Mouse (Mus musculus) CD4-positive, CD25-positive, alpha-beta regulatory T cell, adult 2 months (primary cell): ENCODE data around the gene Rbms2.
"Not testable (repeated sequence)": the region's sequence is repeated elsewhere in the genome, so short reads cannot be mapped to it uniquely, and the experiment has no call there.

Experiments used
- DNase-seq: peaks from one replicate; pipeline ENCODE4 v3.0.0-alpha.2; 2012; ENCODE audit warnings: low read depth, low spot score

Rbms2 gene

DNA sequence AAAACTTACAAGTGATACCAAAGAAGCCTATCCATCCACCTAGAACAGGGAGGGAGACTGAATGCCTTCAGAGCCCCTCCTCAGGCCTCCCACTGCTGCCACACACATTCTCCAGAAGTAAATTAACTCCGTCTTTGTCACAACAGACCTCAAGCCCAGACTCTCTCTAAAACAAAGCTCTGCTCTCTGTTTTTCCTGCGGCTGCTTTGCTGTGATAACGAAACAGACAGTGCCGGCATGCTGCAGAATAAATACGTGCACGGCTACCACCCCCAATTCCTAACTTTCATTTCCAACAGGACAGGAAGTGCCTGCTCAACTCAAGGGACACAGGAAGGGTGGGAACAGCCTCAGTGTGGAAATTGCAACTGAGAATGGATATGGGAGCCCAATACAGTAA is at the start of gene Rbms2:
TSS of gene Rbms2 (minus strand) at position 309 of the 400 bp plus-strand sequence.
- no peak for DNase-seq

DNA sequence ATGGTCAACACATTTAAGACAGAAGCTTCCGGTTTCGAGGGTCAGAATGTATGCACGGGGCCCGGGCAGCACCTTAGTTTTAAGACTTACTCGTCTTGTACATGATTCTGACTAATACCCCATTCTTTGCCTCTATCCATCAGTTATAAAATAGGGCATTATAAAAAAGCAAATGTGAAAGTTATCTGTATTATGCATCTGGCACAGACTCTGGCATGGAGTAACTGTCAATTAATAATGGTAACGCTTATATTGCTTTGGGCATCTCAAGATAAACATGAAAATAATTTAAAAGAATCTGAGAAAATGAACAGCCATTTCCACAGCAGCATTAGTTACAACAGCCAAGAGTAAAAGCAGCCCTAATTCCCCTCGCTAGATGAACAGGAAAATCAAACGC is 47.9 kb upstream of the Rbms2 start:
- no peak for DNase-seq

DNA sequence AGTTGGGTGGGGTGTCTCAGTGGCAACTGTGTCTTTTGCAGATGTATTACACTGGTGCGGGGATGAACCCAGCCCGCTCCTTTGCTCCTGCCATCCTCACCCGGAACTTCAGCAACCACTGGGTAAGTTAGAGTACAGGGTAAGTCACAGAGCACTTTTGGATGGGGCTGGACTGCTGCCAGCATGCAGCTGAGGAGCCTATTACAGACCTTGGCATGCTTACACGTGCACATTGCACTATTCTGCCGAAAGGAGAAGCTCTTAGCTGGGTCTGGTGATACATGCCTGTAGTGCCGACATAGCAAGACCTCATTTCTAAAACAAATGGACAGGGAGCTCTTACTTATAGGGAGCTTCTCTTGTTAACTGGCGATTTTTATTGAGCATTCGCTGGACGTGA is 47.5 kb upstream of the Rbms2 start:
- no peak for DNase-seq

DNA sequence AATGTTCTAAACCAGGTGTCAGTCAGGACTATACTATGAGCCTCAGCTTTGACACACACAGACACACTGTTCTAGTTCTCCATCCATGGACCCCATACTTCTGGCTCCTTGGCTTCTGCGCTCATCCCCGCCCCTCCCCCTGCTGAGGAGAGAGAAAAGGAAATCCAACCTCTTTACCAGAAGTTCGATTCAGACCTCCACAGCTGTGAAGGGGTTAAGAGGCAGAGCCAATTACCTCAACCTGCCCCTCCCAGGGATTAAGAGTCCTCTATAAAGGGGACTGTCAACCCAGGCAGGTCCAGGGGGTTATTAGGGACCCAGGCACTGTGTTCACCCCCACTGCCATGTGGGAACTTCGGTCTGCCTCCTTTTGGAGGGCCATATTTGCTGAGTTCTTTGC is 45.4 kb upstream of the Rbms2 start, which contains the start of gene Mip:
TSS of gene Mip (plus strand) at position 301 of the 400 bp plus-strand sequence.
- no peak for DNase-seq

DNA sequence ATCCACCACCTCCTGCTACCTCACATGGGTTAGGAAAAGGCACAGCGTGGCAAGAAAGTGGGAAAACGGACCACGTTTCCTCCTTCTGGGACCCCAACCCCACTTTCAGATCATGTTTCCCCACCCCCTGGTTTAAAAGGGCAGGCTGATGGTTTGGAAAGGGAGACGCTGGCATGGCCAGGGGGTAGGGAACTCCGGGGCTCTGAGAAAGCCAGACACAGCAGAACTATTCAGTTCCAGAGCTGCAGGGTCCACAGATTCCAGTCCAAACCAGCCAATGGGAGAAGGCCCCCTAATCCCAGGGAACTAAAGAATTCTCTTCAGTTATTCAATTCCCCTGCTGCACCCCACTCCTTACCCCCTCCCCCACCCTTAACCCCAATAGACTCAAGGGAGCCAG is 45.0 kb upstream of the Rbms2 start:
- no peak for DNase-seq

- DNase-seq, result peak; percentile 63
Observed at GRCm38 (mm10) chr10:128221533-128222286, 41.6 kb upstream of the Rbms2 start.

DNA sequence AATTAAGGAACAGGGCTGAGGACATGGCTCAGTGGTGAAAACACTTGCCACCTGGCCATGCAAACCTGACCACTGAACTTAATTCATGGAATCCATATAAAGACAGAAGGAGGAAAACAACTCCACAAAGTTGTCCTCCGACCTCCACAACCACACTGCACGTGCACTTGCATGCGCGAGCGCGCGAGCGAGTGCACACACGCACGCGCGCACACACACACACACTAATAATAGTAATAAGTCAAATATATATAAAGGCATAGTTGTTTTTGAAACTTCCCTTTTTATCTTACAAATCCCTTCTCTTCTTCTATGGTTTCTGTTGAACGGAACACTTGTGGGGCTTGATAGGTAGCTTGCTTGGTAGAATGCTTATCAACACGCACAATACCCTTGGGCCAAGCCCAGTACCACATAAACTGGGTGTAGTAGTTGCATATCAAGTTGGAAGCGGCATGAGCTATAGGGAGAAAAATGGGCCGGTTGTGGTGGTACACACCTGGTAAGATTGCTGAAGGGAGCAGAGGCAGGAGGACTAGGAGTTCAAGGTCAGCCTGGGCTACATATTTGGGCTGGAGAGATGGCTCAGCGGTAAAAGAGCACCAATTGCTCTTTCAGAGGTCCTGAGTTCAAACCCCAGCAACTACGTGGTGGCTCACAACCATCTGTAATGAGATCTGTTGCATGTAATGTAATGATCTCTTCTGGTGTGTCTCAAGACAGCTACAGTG is 38.5 kb upstream of the Rbms2 start:
- DNase-seq, result no peak

GRCm38 (mm10) chr10:128214981-128215380 is 34.9 kb upstream of the Rbms2 start:
- no peak for DNase-seq

- not testable (repeated sequence) for DNase-seq
Observed at GRCm38 (mm10) chr10:128214112-128214511, 34.0 kb upstream of the Rbms2 start.

GRCm38 (mm10) chr10:128212871-128213323 is 32.8 kb upstream of the Rbms2 start:
- DNase-seq, result peak; percentile 87

DNA sequence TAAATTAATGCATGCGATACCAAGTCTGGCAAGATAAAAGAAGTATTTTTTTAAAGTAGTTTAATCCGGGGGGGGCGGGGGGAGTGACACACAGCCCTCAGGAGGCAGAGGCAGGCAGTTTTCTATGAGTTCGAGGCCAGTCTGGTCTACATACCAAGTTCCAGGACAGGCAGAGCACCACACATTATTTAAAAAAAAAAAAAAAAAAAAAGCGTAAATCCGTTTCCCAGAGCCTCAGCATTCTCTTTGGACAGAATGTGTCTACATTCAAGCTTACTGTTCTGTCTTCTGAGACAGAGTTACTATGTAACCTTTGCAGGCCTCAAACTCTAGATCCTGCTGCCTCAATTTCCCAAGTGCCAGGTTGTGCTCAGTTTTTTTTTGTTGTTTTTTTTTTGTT is 32.1 kb upstream of the Rbms2 start:
- DNase-seq, result no peak

GRCm38 (mm10) chr10:128211390-128212108 is 31.5 kb upstream of the Rbms2 start, which contains the start of gene Spryd4:
TSS of gene Spryd4 (minus strand) at chr10:128211807.
- DNase-seq, result peak; percentile 95

DNA sequence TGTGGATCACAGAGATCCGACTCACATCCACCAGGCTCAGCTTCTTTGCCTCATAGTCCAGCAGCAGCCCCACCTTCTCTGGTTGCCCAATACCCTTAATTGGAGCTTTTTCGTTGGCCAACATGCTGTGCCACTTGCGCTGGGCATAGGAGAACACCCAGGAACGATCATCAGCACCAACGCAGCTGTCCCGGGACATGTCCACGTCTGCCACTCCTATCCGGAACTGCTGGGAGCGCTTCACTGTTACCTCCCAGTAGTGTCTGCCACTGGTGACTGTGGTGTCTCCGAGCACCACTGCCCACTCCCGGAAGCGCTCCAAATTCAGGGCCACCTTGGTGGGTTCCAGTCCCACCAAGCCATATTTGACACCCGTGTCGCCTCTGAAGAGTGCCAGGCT is 30.9 kb upstream of the Rbms2 start:
- peak; percentile 26 for DNase-seq

- no peak for DNase-seq
Observed at GRCm38 (mm10) chr10:128210131-128210530, 30.0 kb upstream of the Rbms2 start.

- no peak for DNase-seq
Observed at GRCm38 (mm10) chr10:128209311-128210009, 29.4 kb upstream of the Rbms2 start.

DNA sequence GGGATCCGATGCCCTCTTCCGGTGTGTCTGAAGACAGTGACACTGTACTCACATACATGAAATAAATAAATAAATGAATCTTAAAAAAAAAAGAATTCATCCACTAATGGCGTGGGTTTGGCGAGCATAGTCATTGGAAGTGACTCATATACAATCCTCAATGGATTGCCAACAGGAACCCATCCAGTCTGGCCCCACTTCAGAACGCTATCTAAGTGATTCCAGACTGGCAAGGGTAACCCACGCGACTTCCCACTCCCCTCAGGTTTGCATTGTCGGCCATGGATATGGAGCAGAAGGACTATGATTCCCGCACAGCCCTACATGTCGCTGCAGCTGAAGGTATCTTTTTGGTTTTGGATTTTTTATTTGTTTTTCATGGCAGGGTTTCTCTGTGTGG is 28.2 kb upstream of the Rbms2 start:
- no peak for DNase-seq

- no peak for DNase-seq
Observed at GRCm38 (mm10) chr10:128204941-128205340, 24.8 kb upstream of the Rbms2 start.

GRCm38 (mm10) chr10:128201856-128202255 is 21.8 kb upstream of the Rbms2 start:
- no peak for DNase-seq

GRCm38 (mm10) chr10:128194551-128195461 is 14.7 kb upstream of the Rbms2 start:
- DNase-seq, result peak; percentile 71

DNA sequence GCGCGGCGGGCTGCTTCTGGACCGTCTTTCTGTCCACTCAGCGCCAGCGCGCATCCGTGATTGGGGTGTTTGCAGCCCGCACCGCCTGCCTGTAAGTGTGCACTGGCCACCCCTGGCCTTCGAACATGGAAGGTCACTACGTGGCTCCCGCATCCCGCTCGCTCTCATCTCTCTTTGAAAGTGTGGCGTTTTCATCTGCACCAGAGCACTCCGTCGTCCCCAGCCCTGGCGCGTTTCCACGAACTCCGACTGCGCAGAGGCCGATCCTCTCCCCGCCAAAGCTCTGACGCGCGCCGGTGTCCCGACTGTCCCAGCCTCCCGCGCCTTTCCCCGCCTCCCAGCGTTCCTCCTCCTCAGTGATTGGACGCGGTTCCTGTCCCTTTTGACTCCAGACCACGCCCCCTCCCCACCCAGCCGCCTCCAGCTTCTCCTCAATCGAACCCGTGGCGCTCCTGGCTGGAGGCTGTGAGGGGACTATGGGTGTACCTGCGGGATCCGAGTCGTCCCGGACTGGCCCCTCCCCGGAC is 14.0 kb upstream of the Rbms2 start, which contains the start of gene Gls2:
TSS of gene Gls2 (plus strand) at position 434 of the 527 bp plus-strand sequence.
- peak; percentile 90 for DNase-seq
